9 mouse cellular contexts compared by ENCODE assay signal in the genomic region with DNA sequence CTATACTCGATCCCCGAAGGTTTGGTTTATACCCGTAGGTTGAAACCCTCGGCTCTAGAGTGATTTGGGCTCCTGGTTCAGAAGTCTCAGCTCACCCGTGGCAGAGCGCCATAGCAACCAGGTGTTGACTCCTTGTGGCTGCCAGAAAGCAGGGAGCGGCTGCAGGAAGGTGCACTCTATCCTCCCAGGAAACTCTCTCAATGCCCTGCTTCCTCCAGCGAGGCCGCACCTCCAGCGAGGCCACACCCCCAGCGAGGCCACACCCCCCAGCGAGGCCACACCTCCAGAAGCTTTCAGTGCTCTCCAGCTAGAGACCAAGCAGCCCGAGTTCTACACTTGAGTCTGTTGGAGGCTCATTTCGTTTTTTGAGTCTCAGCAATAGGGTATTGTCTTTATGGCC. TPM values are rescaled to one million over a fixed set of nuclear protein-coding genes. Genes with fewer than 3 reads are reported as not detected.
DNase-seq lines count a peak whose midpoint lies in the region; ATAC-seq lines count a peak whose summit lies in the region.
"Had no signal": no experiment of that assay in that cellular context is flagged by ENCODE, and none has a peak within 500 bp of the region (broad histone marks: within the 10 kb centered on the region; RNA-seq: fewer than 3 reads in every experiment).

No protein-coding gene starts in this region.

- peaks cover 18% of the 10 kb centered on the region for H3K4me1 ChIP-seq in forebrain, embryonic 13.5 days
- H3K4me1 ChIP-seq in hindbrain, embryonic 16.5 days (ENCODE audit: control insufficient read depth, insufficient read depth, low read depth, low read length) = peaks cover 5% of the 10 kb centered on the region

- 53% methylated on average over 14 of the region's 14 CpGs for WGBS in forebrain, embryonic 13.5 days
- 51% methylated on average over 14 of the region's 14 CpGs for WGBS in hindbrain, embryonic 16.5 days

- peaks cover 15% of the 10 kb centered on the region for H3K27me3 ChIP-seq in forebrain, embryonic 13.5 days
- H3K27me3 ChIP-seq in hindbrain, embryonic 16.5 days (replicated peaks; ENCODE audit: control insufficient read depth, insufficient read depth, low read length) = peaks cover 10% of the 10 kb centered on the region

- H3K9ac ChIP-seq in forebrain, embryonic 13.5 days = no peak overlapping the region
- H3K9ac ChIP-seq in hindbrain, embryonic 16.5 days (ENCODE audit: low read depth, low read length) = no peak overlapping the region
- H3K9ac ChIP-seq: neural tube, embryonic 12.5 days had no signal

- H3K9me3 ChIP-seq in forebrain, embryonic 13.5 days (replicated peaks) = no peaks in the 10 kb centered on the region
- no peaks in the 10 kb centered on the region for H3K9me3 ChIP-seq in hindbrain, embryonic 16.5 days (ENCODE audit: control insufficient read depth, low read length)
- H3K9me3 ChIP-seq: neural tube, embryonic 12.5 days had no signal

- H3K4me3 ChIP-seq in forebrain, embryonic 13.5 days = no peak overlapping the region
- H3K4me3 ChIP-seq in hindbrain, embryonic 16.5 days (ENCODE audit: low read length) = no peak overlapping the region
- H3K4me3 ChIP-seq: neural tube, embryonic 12.5 days had no signal

- peak; percentile 56 to 78 for DNase-seq in CD8-positive naive resting alpha-beta T cell, adult 2 months (ENCODE audit: low read depth in 2 of 2, low spot score in 2 of 2)
- DNase-seq in WW6 (ENCODE audit: low read depth, low spot score) = peak; percentile 63
- peak; percentile 68 to 69 for DNase-seq in gastrocnemius, adult 8-10 months (ENCODE audit: low spot score in 2 of 2)
- peak; percentile 79 for DNase-seq in kidney, postnatal 14 days
- peak; percentile 58 to 71 for DNase-seq in thymus, adult 18-20 months

- H3K4me2 ChIP-seq in forebrain, embryonic 13.5 days = no peak overlapping the region
- H3K4me2 ChIP-seq in hindbrain, embryonic 16.5 days (ENCODE audit: low read length) = no peak overlapping the region
- H3K4me2 ChIP-seq: neural tube, embryonic 12.5 days had no signal

- H3K27ac ChIP-seq in forebrain, embryonic 13.5 days = no peak overlapping the region
- no peak overlapping the region for H3K27ac ChIP-seq in hindbrain, embryonic 16.5 days (ENCODE audit: low read depth, low read length)
- H3K27ac ChIP-seq: neural tube, embryonic 12.5 days had no signal

- ATAC-seq in megakaryocyte-erythroid progenitor cell, adult 5-6 weeks (replicated peaks; ENCODE audit: low FRiP score, low TSS enrichment, poor library complexity, severe bottlenecking) = peak; percentile 85
- no peak for ATAC-seq in forebrain, embryonic 13.5 days
- no peak for ATAC-seq in hindbrain, embryonic 16.5 days

- no peaks in the 10 kb centered on the region for H3K36me3 ChIP-seq in forebrain, embryonic 13.5 days (ENCODE audit: poor library complexity, severe bottlenecking)
- peaks cover 4% of the 10 kb centered on the region; the same call in 1 of the 2 replicates for H3K36me3 ChIP-seq in hindbrain, embryonic 16.5 days (ENCODE audit: control insufficient read depth, insufficient read depth, low read length)
- H3K36me3 ChIP-seq: neural tube, embryonic 12.5 days had no signal

RNA-seq across cellular contexts. Expression of a gene that starts 3.3 kb away (rescaled TPM):
- 1 to 10 TPM; 3.1 to 5.9 (median 4.7) TPM for total RNA-seq in gastrocnemius, adult 8-10 months (2022)
- total RNA-seq in megakaryocyte-erythroid progenitor cell, adult 5-6 weeks (2014; fragmentation: Nextera tagmentation) = 18.6 and 31.0 TPM in 2 replicates
- 30.9 and 31.3 TPM in 2 replicates for total RNA-seq in megakaryocyte-erythroid progenitor cell, adult 5-6 weeks (2017)
- polyA plus RNA-seq in forebrain, embryonic 13.5 days (2015; fragmentation: Nextera tagmentation; extraction: Ambion mirVana) = 13.7 and 18.3 TPM in 2 replicates
- polyA plus RNA-seq in hindbrain, embryonic 16.5 days (2015; fragmentation: Nextera tagmentation; extraction: Ambion mirVana) = 24.5 and 25.5 TPM in 2 replicates

RNA-seq across cellular contexts. Expression of a gene that starts 10.4 kb away (rescaled TPM):
- total RNA-seq in gastrocnemius, adult 8-10 months (2022) = 100 to 1,000 TPM; 779 to 919 (median 871) TPM
- 0.13 TPM in 1 of 2 replicates, not detected in the other for total RNA-seq in megakaryocyte-erythroid progenitor cell, adult 5-6 weeks (2014; fragmentation: Nextera tagmentation)
- total RNA-seq in megakaryocyte-erythroid progenitor cell, adult 5-6 weeks (2017) = 0.09 and 0.15 TPM in 2 replicates
- 0.26 and 0.30 TPM in 2 replicates for polyA plus RNA-seq in forebrain, embryonic 13.5 days (2015; fragmentation: Nextera tagmentation; extraction: Ambion mirVana)
- 0.24 and 0.79 TPM in 2 replicates for polyA plus RNA-seq in hindbrain, embryonic 16.5 days (2015; fragmentation: Nextera tagmentation; extraction: Ambion mirVana)

Comparison
In these comparisons a context has a peak if more than half of its experiments do, and no peak if none do; other contexts are left out.
1. RNA of a gene that starts 10.4 kb away (total RNA-seq): 779 to 919 TPM in gastrocnemius, adult 8-10 months; 0.09 to 0.15 TPM in megakaryocyte-erythroid progenitor cell, adult 5-6 weeks; every median in the first group is over 100 times any median in the second.
2. Peak in every context shown above with its lines, with median percentiles within 50 percentile points of each other: DNase-seq.